Mouse (Mus musculus) intestine, postnatal 0 days (tissue): ENCODE data around the gene D10Wsu102e. TPM values are rescaled to one million over a fixed set of nuclear protein-coding genes. Genes with fewer than 3 reads are reported as not detected.
"Not testable (repeated sequence)": the region's sequence is repeated elsewhere in the genome, so short reads cannot be mapped to it uniquely, and the experiment has no call there.

Experiments used
- ATAC-seq: fragments of 200-750 bp; cut with Nextera tagmentation; 2 replicates; pipeline ENCODE4 v1.8.0; 2017; ENCODE audit warnings: mild to moderate bottlenecking, moderate TSS enrichment, moderate library complexity
- H3K27ac ChIP-seq: fragments of 300-500 bp; sonication (generic); 2 replicates; pipeline ENCODE4 v1.5.1; 2014; ENCODE audit warnings: mild to moderate bottlenecking, low read depth, low read length, moderate library complexity
- H3K27me3 ChIP-seq: fragments of 300-500 bp; sonication (generic); replicated peaks from 2 replicates; pipeline ENCODE4 v1.6.1; 2014; ENCODE audit warnings: low read length, mixed read lengths; ENCODE audit not compliant: control insufficient read depth, insufficient read depth
- H3K36me3 ChIP-seq: fragments of 300-500 bp; sonication (generic); 2 replicates; pipeline ENCODE4 v1.6.1; 2014; ENCODE audit warnings: mild to moderate bottlenecking, moderate library complexity; ENCODE audit not compliant: control insufficient read depth, insufficient read depth
- H3K4me1 ChIP-seq: fragments of 300-500 bp; sonication (generic); replicated peaks from 2 replicates; pipeline ENCODE4 v1.6.1; 2014; ENCODE audit warnings: antibody characterized with exemption, low read length, mixed read lengths; ENCODE audit not compliant: control insufficient read depth, insufficient read depth
- H3K4me2 ChIP-seq: fragments of 300-500 bp; sonication (generic); replicated peaks from 2 replicates; pipeline ENCODE4 v1.6.1; 2014; ENCODE audit warnings: low read depth, mild to moderate bottlenecking, moderate library complexity
- H3K4me3 ChIP-seq: fragments of 300-500 bp; sonication (generic); 2 replicates; pipeline ENCODE4 v1.5.1; 2014; ENCODE audit warnings: low read depth, low read length
- H3K9ac ChIP-seq: fragments of 300-500 bp; sonication (generic); 2 replicates; pipeline ENCODE4 v1.6.1; 2014; ENCODE audit warnings: mild to moderate bottlenecking, low read depth, low read length
- H3K9me3 ChIP-seq: fragments of 300-500 bp; sonication (generic); 2 replicates; pipeline ENCODE4 v1.6.1; 2016; ENCODE audit warnings: mixed run types; ENCODE audit not compliant: control insufficient read depth
- CTCF ChIP-seq: sonication (generic); IDR thresholded peaks from 2 replicates; pipeline ENCODE4 v1.5.1; 2016; ENCODE audit warnings: low read depth, mild to moderate bottlenecking, control low read depth, antibody characterized with exemption, moderate library complexity
- WGBS: fragments of 180-500 bp; shearing (Covaris S2); extraction: QIAGEN DNeasy Blood & Tissue Kit; methylation state at CpG from one replicate; pipeline ENCODE4 v1.1.7; 2014; 5-methylcytosine and 5-hydroxymethylcytosine counted together
- polyA plus RNA-seq: library from polyadenylated mRNA; unstranded; fragments of >200 nt; fragmentation: Nextera tagmentation; extraction: Ambion mirVana; gene quantifications from 2 replicates; pipeline ENCODE4 v1.2.1, GENCODE M21; 2015

D10Wsu102e gene
- polyA plus RNA-seq, 1 experiment from 2014 or later: 0.17 TPM

DNA sequence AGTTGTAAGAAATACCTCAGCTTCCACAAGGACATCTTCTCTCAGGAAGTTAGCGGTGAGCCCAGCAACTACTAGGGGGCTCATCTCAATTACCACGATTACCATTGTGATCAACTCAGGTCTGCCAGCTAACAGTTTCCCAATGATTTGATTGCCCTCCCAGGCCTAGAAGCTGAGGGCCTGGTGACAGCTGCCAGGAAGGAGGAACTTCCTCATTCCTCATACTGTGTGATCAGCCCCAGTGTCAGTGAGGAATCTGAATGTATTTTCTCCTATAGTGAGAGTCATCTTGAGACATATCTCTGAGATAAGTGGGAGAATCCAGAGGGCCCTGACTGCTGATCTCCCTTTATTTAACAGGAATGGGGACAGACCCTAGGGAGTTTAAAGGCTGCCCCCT lies 37.3 kb downstream of the D10Wsu102e start:
- Histone ChIP-seq H3K4me1 (no peaks in the 10 kb centered on the region), H3K27ac (no peak overlapping the region), H3K4me2 (no peak overlapping the region), H3K36me3 (no peaks in the 10 kb centered on the region), H3K9me3 (no peaks in the 10 kb centered on the region), H3K4me3 (no peak overlapping the region), H3K9ac (no peak overlapping the region), H3K27me3 (no peaks in the 10 kb centered on the region)
- ATAC-seq: no peak
- TF ChIP-seq CTCF: no peak
- WGBS: 93% methylated on average over 2 of the region's 2 CpGs

DNA sequence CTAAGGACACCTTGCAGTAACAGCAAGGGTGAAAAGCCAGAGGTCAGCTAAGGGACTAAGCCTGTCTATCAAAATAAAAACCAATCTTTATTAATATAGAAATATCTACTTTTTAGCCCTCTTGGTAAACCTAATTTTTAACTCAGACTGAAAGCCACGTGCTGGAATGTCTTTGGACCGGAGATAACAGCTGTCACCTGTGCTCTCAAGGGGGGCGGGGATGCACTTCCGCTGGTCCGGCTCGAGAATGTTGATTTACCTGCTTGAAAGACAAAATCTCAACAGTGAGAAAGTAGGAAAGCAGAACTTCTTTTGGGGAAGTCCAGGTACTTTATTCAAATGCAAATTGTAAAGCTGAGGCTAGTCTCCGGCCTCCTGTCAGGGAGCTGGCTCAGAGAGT lies 40.9 kb downstream of the D10Wsu102e start:
- H3K4me3 ChIP-seq, H3K36me3 ChIP-seq, H3K27me3 ChIP-seq, H3K9me3 ChIP-seq, H3K27ac ChIP-seq, H3K4me2 ChIP-seq, H3K4me1 ChIP-seq, ATAC-seq, H3K9ac ChIP-seq: not testable (repeated sequence)
- WGBS: 69% methylated on average over 6 of the region's 7 CpGs

- Histone ChIP-seq H3K27ac (no peak overlapping the region), H3K9me3 (no peaks in the 10 kb centered on the region), H3K4me1 (no peaks in the 10 kb centered on the region), H3K4me2 (no peak overlapping the region), H3K4me3 (no peak overlapping the region), H3K36me3 (0 out of 2 replicates have a peak, but pooled peaks cover 5% of the 10 kb centered on the region), H3K9ac (no peak overlapping the region), H3K27me3 (no peaks in the 10 kb centered on the region)
- WGBS: 91% methylated on average over 11 of the region's 11 CpGs
- ATAC-seq: no peak
- TF ChIP-seq CTCF: no peak
These were observed 45.0 kb downstream of the D10Wsu102e start for GRCm38 (mm10) chr10:83405031-83405430.

- no peak for ATAC-seq
- Histone ChIP-seq H3K9ac (no peak overlapping the region), H3K27ac (no peak overlapping the region), H3K4me3 (no peak overlapping the region), H3K27me3 (no peaks in the 10 kb centered on the region), H3K4me1 (no peaks in the 10 kb centered on the region), H3K36me3 (0 out of 2 replicates have a peak, but pooled peaks cover 6% of the 10 kb centered on the region), H3K9me3 (no peaks in the 10 kb centered on the region), H3K4me2 (no peak overlapping the region)
- no peak for TF ChIP-seq CTCF
- 95% methylated on average over 11 of the region's 11 CpGs for WGBS
These were observed 45.7 kb downstream of the D10Wsu102e start for GRCm38 (mm10) chr10:83405711-83406110.

GRCm38 (mm10) chr10:83407141-83407540 lies 47.1 kb downstream of the D10Wsu102e start:
- Histone ChIP-seq H3K36me3 (0 out of 2 replicates have a peak, but pooled peaks cover 6% of the 10 kb centered on the region), H3K9me3 (no peaks in the 10 kb centered on the region), H3K4me2 (no peak overlapping the region), H3K27ac (no peak overlapping the region), H3K27me3 (no peaks in the 10 kb centered on the region), H3K9ac (no peak overlapping the region), H3K4me1 (no peaks in the 10 kb centered on the region), H3K4me3 (no peak overlapping the region)
- WGBS: 92% methylated on average over 10 of the region's 10 CpGs
- ATAC-seq: no peak
- TF ChIP-seq CTCF: no peak

DNA sequence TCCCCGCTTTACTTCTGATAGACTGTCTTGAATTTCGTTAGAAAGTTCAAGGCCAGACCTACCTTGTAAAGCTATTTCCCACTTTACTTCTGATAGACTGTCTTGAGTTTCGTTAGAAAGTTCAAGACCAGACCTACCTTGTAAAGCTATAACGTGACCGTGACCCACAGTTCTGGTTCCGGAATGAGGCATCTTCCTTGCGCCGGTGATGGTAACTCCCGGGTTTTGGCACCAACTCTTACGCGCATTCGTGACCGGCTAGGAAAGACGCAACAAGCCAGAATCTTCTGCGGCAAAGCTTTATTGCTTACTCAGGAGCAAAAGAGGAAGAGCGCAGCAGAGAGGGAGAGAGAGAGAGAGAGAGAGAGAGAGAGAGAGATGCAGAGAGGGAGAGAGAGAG lies 58.4 kb downstream of the D10Wsu102e start:
- not testable (repeated sequence) for H3K9me3 ChIP-seq, H3K9ac ChIP-seq, H3K27me3 ChIP-seq, ATAC-seq, H3K4me1 ChIP-seq, H3K4me2 ChIP-seq, H3K27ac ChIP-seq, H3K4me3 ChIP-seq, H3K36me3 ChIP-seq
- 93% methylated on average over 16 of the region's 16 CpGs for WGBS

- Histone ChIP-seq H3K4me1 (no peaks in the 10 kb centered on the region), H3K9ac (no peak overlapping the region), H3K4me3 (no peak overlapping the region), H3K27ac (no peak overlapping the region), H3K4me2 (no peak overlapping the region), H3K27me3 (no peaks in the 10 kb centered on the region), H3K9me3 (peaks cover 9% of the 10 kb centered on the region), H3K36me3 (no peaks in the 10 kb centered on the region)
- no peak for ATAC-seq
- 90% methylated on average over 7 of the region's 7 CpGs for WGBS
- TF ChIP-seq CTCF: no peak
These were observed 88.6 kb downstream of the D10Wsu102e start for GRCm38 (mm10) chr10:83448582-83448981.
